Mouse (Mus musculus): ENCODE data around the gene Mapk12.

Gene Mapk12

GRCm38 (mm10) chr15:89171526-89172051, 31.1 kb upstream of the Mapk12 start:
- no peak for DNase-seq (ENCODE audit: low spot score)

- no peak for DNase-seq (ENCODE audit: low spot score)
Observed at GRCm38 (mm10) chr15:89170102-89170501, 29.6 kb upstream of the Mapk12 start.

GRCm38 (mm10) chr15:89169431-89169830, 28.9 kb upstream of the Mapk12 start:
- peak; percentile 78 for DNase-seq (ENCODE audit: low spot score)

- DNase-seq (ENCODE audit: low spot score), result no peak
Observed at GRCm38 (mm10) chr15:89168922-89169321, 28.4 kb upstream of the Mapk12 start.

GRCm38 (mm10) chr15:89165478-89165877, 25.0 kb upstream of the Mapk12 start:
- DNase-seq (ENCODE audit: low spot score), result no peak

GRCm38 (mm10) chr15:89161397-89161796, 20.9 kb upstream of the Mapk12 start:
- DNase-seq (ENCODE audit: low spot score), result peak; percentile 10

GRCm38 (mm10) chr15:89158516-89158915, 18.0 kb upstream of the Mapk12 start:
- DNase-seq (ENCODE audit: low spot score), result no peak

- peak; percentile 60 for DNase-seq (ENCODE audit: low spot score)
Observed at GRCm38 (mm10) chr15:89157954-89158353, 17.5 kb upstream of the Mapk12 start.

- no peak for DNase-seq (ENCODE audit: low spot score)
Observed at GRCm38 (mm10) chr15:89152312-89152711, 11.8 kb upstream of the Mapk12 start.

- DNase-seq (ENCODE audit: low spot score), result peak; percentile 54
Observed at GRCm38 (mm10) chr15:89150041-89150390, 9.5 kb upstream of the Mapk12 start.

- DNase-seq (ENCODE audit: low spot score), result no peak
Observed at GRCm38 (mm10) chr15:89149271-89150040, 9.0 kb upstream of the Mapk12 start, which contains the start of gene Mapk11. Gene Mapk11, minus strand, starts transcription at chr15:89149628.

GRCm38 (mm10) chr15:89148496-89149270, 8.2 kb upstream of the Mapk12 start:
- no peak for DNase-seq (ENCODE audit: low spot score)

GRCm38 (mm10) chr15:89147895-89148294, 7.4 kb upstream of the Mapk12 start:
- DNase-seq (ENCODE audit: low spot score), result no peak

- no peak for DNase-seq (ENCODE audit: low spot score)
Observed at GRCm38 (mm10) chr15:89147456-89147855, 7.0 kb upstream of the Mapk12 start.

GRCm38 (mm10) chr15:89147024-89147423, 6.5 kb upstream of the Mapk12 start:
- no peak for DNase-seq (ENCODE audit: low spot score)

GRCm38 (mm10) chr15:89146537-89146936, 6.0 kb upstream of the Mapk12 start:
- DNase-seq (ENCODE audit: low spot score), result no peak

GRCm38 (mm10) chr15:89145813-89146350, 5.4 kb upstream of the Mapk12 start:
- no peak for DNase-seq (ENCODE audit: low spot score)

- no peak for DNase-seq (ENCODE audit: low spot score)
Observed at GRCm38 (mm10) chr15:89144965-89145364, 4.5 kb upstream of the Mapk12 start.

GRCm38 (mm10) chr15:89143134-89143533, 2.6 kb upstream of the Mapk12 start:
- no peak for DNase-seq (ENCODE audit: low spot score)

GRCm38 (mm10) chr15:89141905-89142304, 1.4 kb upstream of the Mapk12 start:
- DNase-seq (ENCODE audit: low spot score), result no peak

GRCm38 (mm10) chr15:89141443-89141842, 940 bp upstream of the Mapk12 start:
- no peak for DNase-seq (ENCODE audit: low spot score)

GRCm38 (mm10) chr15:89140048-89140658, 350 bp downstream of the Mapk12 start:
- peak; percentile 44 for DNase-seq (ENCODE audit: low spot score)
